9 mouse cellular contexts compared by ENCODE assay signal in genomic region chr14:28848831-28849590, GRCm38 (mm10).
DNase-seq lines count a peak whose midpoint lies in the region; ATAC-seq and TF ChIP-seq lines count a peak whose summit lies in the region.
"Had no signal": no experiment of that assay in that cellular context is flagged by ENCODE, and none has a peak within 500 bp of the region (broad histone marks: within the 10 kb centered on the region; RNA-seq: fewer than 3 reads in every experiment).

No protein-coding gene starts in this region.

- TF ChIP-seq CTCF in lung, embryonic 14.5 days (IDR thresholded peaks at IDR 0.05; ENCODE audit: low read depth), result peak; percentile 40

- 17% methylated on average over 2 of the region's 2 CpGs for WGBS in embryonic facial prominence, embryonic 11.5 days
- 14% methylated on average over 2 of the region's 2 CpGs for WGBS in lung, embryonic 14.5 days
- 10% methylated on average over 2 of the region's 2 CpGs for WGBS in neural tube, embryonic 15.5 days
- 19% methylated on average over 2 of the region's 2 CpGs for WGBS in hindbrain, embryonic 16.5 days

- H3K9ac ChIP-seq in embryonic facial prominence, embryonic 11.5 days (replicated peaks; ENCODE audit: low read length), result no peak overlapping the region
- H3K9ac ChIP-seq in lung, embryonic 14.5 days, result no peak overlapping the region
- H3K9ac ChIP-seq in neural tube, embryonic 15.5 days (replicated peaks), result no peak overlapping the region
- no peak overlapping the region for H3K9ac ChIP-seq in hindbrain, embryonic 16.5 days (ENCODE audit: low read depth, low read length)
- H3K9ac ChIP-seq: liver, embryonic 15.5 days had no signal

- H3K4me1 ChIP-seq in embryonic facial prominence, embryonic 11.5 days (ENCODE audit: control insufficient read depth, insufficient read depth, low read length), result no peaks in the 10 kb centered on the region
- no peaks in the 10 kb centered on the region for H3K4me1 ChIP-seq in lung, embryonic 14.5 days (ENCODE audit: insufficient read depth)
- H3K4me1 ChIP-seq in neural tube, embryonic 15.5 days, result no peaks in the 10 kb centered on the region
- no peaks in the 10 kb centered on the region for H3K4me1 ChIP-seq in hindbrain, embryonic 16.5 days (ENCODE audit: control insufficient read depth, insufficient read depth, low read depth, low read length)
- H3K4me1 ChIP-seq: liver, embryonic 15.5 days had no signal

- H3K36me3 ChIP-seq in embryonic facial prominence, embryonic 11.5 days (replicated peaks; ENCODE audit: control insufficient read depth, insufficient read depth, low read depth, low read length), result no peaks in the 10 kb centered on the region
- H3K36me3 ChIP-seq in lung, embryonic 14.5 days (ENCODE audit: insufficient read depth), result no peaks in the 10 kb centered on the region
- no peaks in the 10 kb centered on the region for H3K36me3 ChIP-seq in neural tube, embryonic 15.5 days
- H3K36me3 ChIP-seq in hindbrain, embryonic 16.5 days (ENCODE audit: control insufficient read depth, insufficient read depth, low read length), result no peaks in the 10 kb centered on the region
- H3K36me3 ChIP-seq: liver, embryonic 15.5 days had no signal

- no peak overlapping the region for H3K4me2 ChIP-seq in embryonic facial prominence, embryonic 11.5 days (ENCODE audit: low read depth, low read length)
- no peak overlapping the region for H3K4me2 ChIP-seq in lung, embryonic 14.5 days
- H3K4me2 ChIP-seq in neural tube, embryonic 15.5 days, result no peak overlapping the region
- no peak overlapping the region for H3K4me2 ChIP-seq in hindbrain, embryonic 16.5 days (ENCODE audit: low read length)
- H3K4me2 ChIP-seq: liver, embryonic 15.5 days had no signal

- peak; percentile 20 for DNase-seq in layer of hippocampus, adult 11-12 months (ENCODE audit: low spot score)
- no peak for DNase-seq in layer of hippocampus, adult 9-10 months (ENCODE audit: low spot score)
- DNase-seq in ZHBTc4 (ENCODE audit: low read depth, low spot score), result peak; percentile 58
- peak; percentile 9 for DNase-seq in embryonic facial prominence, embryonic 11.5 days (ENCODE audit: low spot score)
- DNase-seq in lung, embryonic 14.5 days, result peak; percentile 73
- no peak for DNase-seq in thymus, postnatal 4 days

- no peak overlapping the region for H3K27ac ChIP-seq in embryonic facial prominence, embryonic 11.5 days (replicated peaks; ENCODE audit: low read depth, low read length)
- no peak overlapping the region for H3K27ac ChIP-seq in lung, embryonic 14.5 days (ENCODE audit: low read depth)
- H3K27ac ChIP-seq in neural tube, embryonic 15.5 days (replicated peaks), result no peak overlapping the region
- no peak overlapping the region for H3K27ac ChIP-seq in hindbrain, embryonic 16.5 days (ENCODE audit: low read depth, low read length)
- H3K27ac ChIP-seq: liver, embryonic 15.5 days had no signal

- no peak overlapping the region for H3K4me3 ChIP-seq in embryonic facial prominence, embryonic 11.5 days (ENCODE audit: low read depth, low read length)
- H3K4me3 ChIP-seq in lung, embryonic 14.5 days (ENCODE audit: low read depth, low read length), result no peak overlapping the region
- H3K4me3 ChIP-seq in neural tube, embryonic 15.5 days (replicated peaks), result no peak overlapping the region
- H3K4me3 ChIP-seq in hindbrain, embryonic 16.5 days (ENCODE audit: low read length), result no peak overlapping the region
- H3K4me3 ChIP-seq: liver, embryonic 15.5 days had no signal

- no peaks in the 10 kb centered on the region for H3K9me3 ChIP-seq in embryonic facial prominence, embryonic 11.5 days (replicated peaks; ENCODE audit: control insufficient read depth, low read length)
- no peaks in the 10 kb centered on the region for H3K9me3 ChIP-seq in lung, embryonic 14.5 days (ENCODE audit: low read depth, low read length)
- no peaks in the 10 kb centered on the region for H3K9me3 ChIP-seq in neural tube, embryonic 15.5 days (replicated peaks)
- no peaks in the 10 kb centered on the region for H3K9me3 ChIP-seq in hindbrain, embryonic 16.5 days (ENCODE audit: control insufficient read depth, low read length)
- H3K9me3 ChIP-seq: liver, embryonic 15.5 days had no signal

- no peaks in the 10 kb centered on the region for H3K27me3 ChIP-seq in embryonic facial prominence, embryonic 11.5 days (ENCODE audit: control insufficient read depth, insufficient read depth, low read length)
- no peaks in the 10 kb centered on the region for H3K27me3 ChIP-seq in lung, embryonic 14.5 days (ENCODE audit: insufficient read depth, low read length)
- no peaks in the 10 kb centered on the region; the same call in 1 of the 2 replicates for H3K27me3 ChIP-seq in neural tube, embryonic 15.5 days (replicated peaks)
- H3K27me3 ChIP-seq in hindbrain, embryonic 16.5 days (replicated peaks; ENCODE audit: control insufficient read depth, insufficient read depth, low read length), result no peaks in the 10 kb centered on the region
- H3K27me3 ChIP-seq: liver, embryonic 15.5 days had no signal

- ATAC-seq in embryonic facial prominence, embryonic 11.5 days (replicated peaks; ENCODE audit: insufficient number of reproducible peaks, low FRiP score, low TSS enrichment, low read depth), result no peak
- no peak for ATAC-seq in lung, embryonic 14.5 days (ENCODE audit: insufficient read depth)
- no peak for ATAC-seq in neural tube, embryonic 15.5 days (ENCODE audit: low FRiP score)
- no peak for ATAC-seq in hindbrain, embryonic 16.5 days

Comparison
In these comparisons a context has a peak if more than half of its experiments do, and no peak if none do; other contexts are left out.
1. DNase-seq: peak in layer of hippocampus, adult 11-12 months (single experiment), ZHBTc4 (single experiment), embryonic facial prominence, embryonic 11.5 days (single experiment) and lung, embryonic 14.5 days (single experiment); none in layer of hippocampus, adult 9-10 months (single experiment) and thymus, postnatal 4 days (single experiment).